Mouse (Mus musculus) intestine, embryonic 16.5 days (tissue): ENCODE measurements around the gene Nudt1. TPM values are rescaled to one million over a fixed set of nuclear protein-coding genes. Genes with fewer than 3 reads are reported as not detected.
"Not testable (repeated sequence)": the region's sequence is repeated elsewhere in the genome, so short reads cannot be mapped to it uniquely, and the experiment has no call there.

Experiments
- ATAC-seq: fragments of 200-750 bp; cut with Nextera tagmentation; 2 replicates; pipeline ENCODE4 v1.8.0; 2017; ENCODE audit warnings: moderate TSS enrichment, moderate library complexity
- H3K27ac ChIP-seq: fragments of 300-500 bp; sonication (generic); 2 replicates; pipeline ENCODE4 v1.5.1; 2014; ENCODE audit warnings: mild to moderate bottlenecking, low read length
- H3K27me3 ChIP-seq: fragments of 300-500 bp; sonication (generic); replicated peaks from 2 replicates; pipeline ENCODE4 v1.6.1; 2014; ENCODE audit warnings: low read length, control low read depth, mixed read lengths; ENCODE audit not compliant: control insufficient read depth, insufficient read depth
- H3K36me3 ChIP-seq: fragments of 300-500 bp; sonication (generic); 2 replicates; pipeline ENCODE4 v1.6.1; 2014; ENCODE audit warnings: low read length, control low read depth; ENCODE audit not compliant: control insufficient read depth, insufficient read depth
- H3K4me1 ChIP-seq: fragments of 300-500 bp; sonication (generic); 2 replicates; pipeline ENCODE4 v1.6.1; 2014; ENCODE audit warnings: low read length, control low read depth, mixed read lengths; ENCODE audit not compliant: control insufficient read depth, insufficient read depth
- H3K4me2 ChIP-seq: fragments of 300-500 bp; sonication (generic); 2 replicates; pipeline ENCODE4 v1.6.1; 2014; ENCODE audit warnings: low read depth, low read length, control low read depth
- H3K4me3 ChIP-seq: fragments of 300-500 bp; sonication (generic); 2 replicates; pipeline ENCODE4 v1.5.1; 2014; ENCODE audit warnings: mild to moderate bottlenecking, low read length
- H3K9ac ChIP-seq: fragments of 300-500 bp; sonication (generic); 2 replicates; pipeline ENCODE4 v1.6.1; 2014; ENCODE audit warnings: low read depth, low read length
- H3K9me3 ChIP-seq: fragments of 300-500 bp; sonication (generic); 2 replicates; pipeline ENCODE4 v1.6.1; 2016; ENCODE audit warnings: low read length, control low read depth; ENCODE audit not compliant: control insufficient read depth
- WGBS: fragments of 180-500 bp; shearing (Covaris S2); extraction: QIAGEN DNeasy Blood & Tissue Kit; methylation state at CpG from one replicate; pipeline ENCODE4 v1.1.7; 2014; 5-methylcytosine and 5-hydroxymethylcytosine counted together
- polyA plus RNA-seq: library from polyadenylated mRNA; unstranded; fragments of >200 nt; fragmentation: Nextera tagmentation; extraction: Ambion mirVana; gene quantifications from 2 replicates; pipeline ENCODE4 v1.2.1, GENCODE M21; 2015

Nudt1 gene
- polyA plus RNA-seq, 1 experiment from 2014 or later, result 48.6 TPM

DNA sequence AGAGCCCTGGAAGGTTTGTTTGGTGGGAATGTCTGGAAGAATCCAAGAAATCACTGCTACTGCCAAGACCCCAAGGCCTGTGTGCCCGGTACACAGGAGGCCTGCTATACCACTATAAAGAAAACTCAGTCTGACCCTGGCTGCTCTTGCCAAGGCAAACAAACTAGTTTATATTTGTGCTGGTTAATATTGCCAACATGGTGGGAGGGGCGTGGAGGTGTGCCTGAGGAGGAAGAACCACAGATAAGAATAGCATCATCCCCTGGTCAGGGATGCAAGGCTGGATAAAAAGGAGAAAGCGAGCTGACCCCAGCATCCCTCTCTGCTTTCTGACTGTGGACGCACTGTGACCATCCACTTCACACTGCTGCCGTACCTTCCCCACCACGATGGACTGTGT lies 30.9 kb downstream of the Nudt1 start:
- no peaks in the 10 kb centered on the region for H3K4me1 ChIP-seq
- H3K9me3 ChIP-seq, result no peaks in the 10 kb centered on the region
- H3K4me2 ChIP-seq, result no peak overlapping the region
- H3K36me3 ChIP-seq, result peaks cover 20% of the 10 kb centered on the region
- H3K4me3 ChIP-seq, result no peak overlapping the region
- WGBS, result 98% methylated on average over 6 of the region's 6 CpGs
- no peak overlapping the region for H3K27ac ChIP-seq
- no peaks in the 10 kb centered on the region for H3K27me3 ChIP-seq
- no peak for ATAC-seq
- H3K9ac ChIP-seq, result no peak overlapping the region

GRCm38 (mm10) chr5:140355934-140356333 lies 34.5 kb downstream of the Nudt1 start:
- no peak overlapping the region for H3K9ac ChIP-seq
- H3K4me2 ChIP-seq, result no peak overlapping the region
- H3K36me3 ChIP-seq, result peaks cover 24% of the 10 kb centered on the region
- 84% methylated on average over 11 of the region's 11 CpGs for WGBS
- no peak overlapping the region for H3K4me3 ChIP-seq
- no peaks in the 10 kb centered on the region for H3K9me3 ChIP-seq
- no peak overlapping the region for H3K27ac ChIP-seq
- no peak for ATAC-seq
- H3K27me3 ChIP-seq, result no peaks in the 10 kb centered on the region
- H3K4me1 ChIP-seq, result no peaks in the 10 kb centered on the region

DNA sequence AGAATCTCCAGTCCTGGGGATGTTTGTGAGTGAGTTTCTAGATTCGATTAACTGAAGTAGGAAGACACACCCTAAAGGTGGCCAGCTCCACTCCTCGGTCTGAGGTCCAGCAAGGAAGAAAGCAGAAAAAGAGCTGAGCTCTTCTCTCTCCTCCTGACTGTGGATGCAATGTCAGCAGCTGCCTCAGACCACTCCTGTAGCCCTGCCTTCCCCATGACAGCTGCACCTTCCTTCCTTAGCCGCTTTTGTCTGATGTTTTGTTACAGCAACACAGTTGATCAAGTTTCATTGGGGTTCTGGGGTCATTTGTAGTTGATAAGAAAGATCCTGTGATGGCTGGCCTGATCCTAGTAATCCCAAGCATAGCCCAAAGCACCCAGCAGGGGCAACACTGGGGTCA lies 36.0 kb downstream of the Nudt1 start:
- 91% methylated on average over 3 of the region's 3 CpGs for WGBS
- H3K36me3 ChIP-seq, result peaks cover 22% of the 10 kb centered on the region
- H3K27me3 ChIP-seq, result no peaks in the 10 kb centered on the region
- no peak overlapping the region for H3K9ac ChIP-seq
- H3K9me3 ChIP-seq, result no peaks in the 10 kb centered on the region
- no peak overlapping the region for H3K27ac ChIP-seq
- ATAC-seq, result no peak
- H3K4me1 ChIP-seq, result no peaks in the 10 kb centered on the region
- no peak overlapping the region for H3K4me2 ChIP-seq
- no peak overlapping the region for H3K4me3 ChIP-seq

DNA sequence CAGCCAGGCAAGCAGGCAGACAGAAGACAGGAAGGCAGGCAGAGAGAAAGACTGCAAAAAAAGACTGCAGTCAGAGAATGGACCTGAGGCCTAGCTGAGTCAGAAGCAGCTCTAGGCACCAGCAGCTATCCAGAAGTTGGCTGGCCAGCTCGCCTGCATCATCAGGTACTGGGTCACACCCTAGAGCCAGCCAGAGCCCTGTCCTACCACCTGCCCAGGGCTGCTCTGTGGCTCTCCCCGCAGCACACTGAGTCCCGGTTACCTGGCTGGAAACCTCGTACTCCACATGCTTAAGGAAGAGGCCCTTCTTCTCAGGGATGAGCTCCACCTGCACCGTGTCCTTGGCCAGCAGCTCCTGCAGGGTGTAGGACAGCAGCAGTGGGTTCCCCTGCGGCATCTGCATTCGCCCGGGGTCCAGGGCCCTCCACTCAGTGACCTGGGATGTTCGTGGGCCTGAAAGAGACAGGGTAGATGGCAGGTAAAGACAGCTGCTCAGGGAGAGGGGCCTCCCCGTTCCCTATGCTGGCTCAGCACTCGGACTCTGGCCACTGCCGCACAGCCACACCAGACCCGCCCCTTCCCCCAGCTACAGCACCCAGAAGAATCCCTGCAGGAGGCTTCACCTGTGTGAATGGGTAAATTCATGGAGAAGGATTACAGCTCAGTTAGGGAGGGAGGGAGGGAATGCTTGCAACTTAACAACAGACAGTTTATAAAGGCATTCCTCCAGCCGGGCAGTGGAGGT lies 38.6 kb downstream of the Nudt1 start:
- H3K9me3 ChIP-seq, result 0 out of 2 replicates have a peak, but pooled peaks cover 2% of the 10 kb centered on the region
- H3K27me3 ChIP-seq, result no peaks in the 10 kb centered on the region
- H3K4me2 ChIP-seq, result peak overlapping the region; percentile 24
- whole genome bisulfite sequencing, result 63% methylated on average over 14 of the region's 14 CpGs
- H3K9ac ChIP-seq, result peak overlapping the region; percentile 56
- H3K27ac ChIP-seq, result peak overlapping the region; percentile 53
- peak; percentile 92 for ATAC-seq
- peaks cover 8% of the 10 kb centered on the region for H3K36me3 ChIP-seq
- H3K4me1 ChIP-seq, result no peaks in the 10 kb centered on the region
- peak overlapping the region; percentile 34 for H3K4me3 ChIP-seq

DNA sequence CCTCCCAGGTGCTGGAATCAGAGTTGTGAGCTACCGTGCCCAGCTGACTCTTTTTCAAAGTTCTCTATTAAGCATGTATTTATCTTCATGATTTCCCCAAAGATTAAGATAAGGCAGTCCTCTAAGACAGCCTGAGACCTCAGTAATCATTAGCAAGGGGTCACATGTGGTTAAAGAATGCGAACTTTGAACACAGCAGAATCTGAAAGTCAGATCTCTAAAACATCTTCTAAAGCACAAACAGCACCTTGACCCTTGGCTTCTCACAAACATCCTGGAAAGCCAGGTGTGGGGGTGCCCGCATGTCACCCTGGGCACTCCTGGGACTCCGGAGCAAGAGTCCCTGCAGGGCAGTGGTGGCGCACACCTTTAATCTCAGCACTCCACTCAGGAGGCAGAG lies 43.0 kb downstream of the Nudt1 start:
- Histone ChIP-seq H3K36me3 (no peaks in the 10 kb centered on the region), H3K9me3 (0 out of 2 replicates have a peak, but pooled peaks cover 2% of the 10 kb centered on the region), H3K27ac (no peak overlapping the region), H3K4me3 (no peak overlapping the region), H3K9ac (no peak overlapping the region), H3K4me1 (no peaks in the 10 kb centered on the region), H3K27me3 (no peaks in the 10 kb centered on the region), H3K4me2 (no peak overlapping the region)
- WGBS, result 79% methylated on average over 5 of the region's 5 CpGs
- peak; percentile 53 for ATAC-seq

- not testable (repeated sequence) for H3K36me3 ChIP-seq, H3K27me3 ChIP-seq, H3K4me1 ChIP-seq, H3K4me3 ChIP-seq, H3K27ac ChIP-seq, H3K9me3 ChIP-seq, H3K4me2 ChIP-seq, H3K9ac ChIP-seq, ATAC-seq
- WGBS, result 96% methylated on average over 2 of the region's 2 CpGs
Measured at GRCm38 (mm10) chr5:140368126-140368525, 46.7 kb downstream of the Nudt1 start.

DNA sequence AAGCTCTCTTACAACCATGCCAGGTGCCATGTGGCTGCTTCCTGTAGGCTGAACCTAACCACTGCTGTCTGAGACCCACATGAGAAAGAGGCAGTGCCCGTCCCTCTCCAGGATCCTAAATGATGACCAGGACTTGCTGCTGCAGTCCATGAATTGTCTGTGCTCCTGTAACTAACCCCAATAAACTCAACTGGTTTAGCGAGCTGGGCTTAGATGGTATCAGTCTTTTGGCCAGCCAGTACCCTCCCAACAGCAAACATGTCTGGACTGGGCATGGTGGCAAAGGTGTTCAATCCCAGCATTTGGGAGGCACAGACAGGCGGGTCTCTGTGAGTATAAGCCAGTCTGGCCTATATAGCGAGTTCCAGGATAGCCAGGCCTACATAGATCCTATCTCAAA lies 47.5 kb downstream of the Nudt1 start:
- H3K4me2 ChIP-seq, result no peak overlapping the region
- no peak for ATAC-seq
- no peaks in the 10 kb centered on the region for H3K27me3 ChIP-seq
- WGBS, result 82% methylated on average over 4 of the region's 4 CpGs
- no peaks in the 10 kb centered on the region for H3K9me3 ChIP-seq
- H3K27ac ChIP-seq, result no peak overlapping the region
- H3K9ac ChIP-seq, result no peak overlapping the region
- H3K4me3 ChIP-seq, result no peak overlapping the region
- peaks cover 8% of the 10 kb centered on the region for H3K4me1 ChIP-seq
- no peaks in the 10 kb centered on the region for H3K36me3 ChIP-seq

DNA sequence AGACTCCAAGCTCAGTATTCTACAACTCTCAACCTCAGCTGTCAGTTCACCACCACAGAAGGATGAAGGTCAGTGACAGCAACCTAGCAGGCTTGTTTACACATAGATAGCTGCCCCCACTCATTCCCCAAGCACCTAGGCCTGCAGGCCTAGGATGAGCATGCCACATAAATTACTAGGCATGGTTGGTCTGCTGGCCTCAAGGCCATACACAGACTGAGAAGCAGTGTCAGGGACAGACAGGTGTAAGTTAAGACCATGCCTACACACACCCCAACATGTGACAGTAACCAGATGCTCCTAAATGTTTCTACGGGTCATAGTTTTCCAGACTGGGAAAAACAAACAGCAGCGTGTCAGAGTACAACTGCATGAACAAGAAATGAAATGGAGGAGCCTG lies 48.0 kb downstream of the Nudt1 start:
- no peaks in the 10 kb centered on the region for H3K36me3 ChIP-seq
- H3K4me3 ChIP-seq, result no peak overlapping the region
- no peaks in the 10 kb centered on the region for H3K27me3 ChIP-seq
- no peak for ATAC-seq
- no peak overlapping the region for H3K27ac ChIP-seq
- 49% methylated on average over 2 of the region's 2 CpGs for WGBS
- peaks cover 8% of the 10 kb centered on the region for H3K4me1 ChIP-seq
- H3K9me3 ChIP-seq, result no peaks in the 10 kb centered on the region
- H3K4me2 ChIP-seq, result no peak overlapping the region
- H3K9ac ChIP-seq, result no peak overlapping the region

- peaks cover 8% of the 10 kb centered on the region for H3K4me1 ChIP-seq
- no peaks in the 10 kb centered on the region for H3K9me3 ChIP-seq
- no peak overlapping the region for H3K27ac ChIP-seq
- H3K9ac ChIP-seq, result no peak overlapping the region
- no peaks in the 10 kb centered on the region for H3K27me3 ChIP-seq
- no peak overlapping the region for H3K4me3 ChIP-seq
- H3K36me3 ChIP-seq, result no peaks in the 10 kb centered on the region
- 56% methylated on average over 6 of the region's 6 CpGs for WGBS
- no peak for ATAC-seq
- no peak overlapping the region for H3K4me2 ChIP-seq
Measured at GRCm38 (mm10) chr5:140370446-140371254, 49.2 kb downstream of the Nudt1 start.
